ENCODE assay signal across 8 mouse cellular contexts in the genomic region with DNA sequence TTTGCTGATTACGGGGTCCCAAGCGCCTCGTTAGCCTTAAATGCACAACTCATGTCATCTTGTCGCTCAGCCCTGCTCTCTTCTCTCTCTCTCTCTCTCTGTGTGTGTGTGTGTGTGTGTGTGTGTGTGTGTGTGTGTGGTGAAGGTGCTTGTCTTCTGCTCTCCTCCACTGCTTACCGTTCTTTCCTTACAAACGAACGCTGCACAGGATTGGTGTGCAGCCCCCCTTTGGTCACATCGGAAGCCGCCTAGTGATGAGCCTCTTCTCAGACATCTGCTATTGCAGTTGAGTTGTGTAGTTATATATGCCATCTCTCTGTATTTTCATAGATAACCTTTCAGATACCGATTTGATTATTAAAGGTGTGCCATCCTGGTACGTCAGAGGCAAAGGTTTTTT. TPM values are rescaled to one million over a fixed set of nuclear protein-coding genes. Genes with fewer than 3 reads are reported as not detected.
DNase-seq lines count a peak whose midpoint lies in the region; ATAC-seq lines count a peak whose summit lies in the region.

No protein-coding gene starts in this region.

- H3K27me3 ChIP-seq in limb, embryonic 11.5 days (ENCODE audit: control insufficient read depth, insufficient read depth, low read length), result peaks cover 6% of the 10 kb centered on the region; the same call in 1 of the 2 replicates
- H3K27me3 ChIP-seq in stomach, embryonic 14.5 days (ENCODE audit: control insufficient read depth, insufficient read depth, low read length), result peaks cover 6% of the 10 kb centered on the region; the same call in 1 of the 2 replicates

- peak overlapping the region; percentile 54 for H3K4me3 ChIP-seq in limb, embryonic 11.5 days (ENCODE audit: low read depth, low read length)
- peak overlapping the region; percentile 72 for H3K4me3 ChIP-seq in stomach, embryonic 14.5 days (ENCODE audit: low read depth, low read length)

- DNase-seq in cerebellum, postnatal 14 days, result no peak
- DNase-seq in right cerebral cortex, postnatal 10 days (ENCODE audit: low spot score in 2 of 2), result peak; percentile 47 to 56
- DNase-seq in right cerebral cortex, postnatal 25 days, result no peak
- DNase-seq in limb, embryonic 11.5 days (ENCODE audit: low spot score), result no peak
- DNase-seq in gastrocnemius, postnatal 10 days, result no peak
- DNase-seq in kidney, postnatal 14 days, result no peak

- 0 out of 2 replicates have a peak, but pooled peaks cover 2% of the 10 kb centered on the region for H3K4me1 ChIP-seq in limb, embryonic 11.5 days (ENCODE audit: control insufficient read depth, insufficient read depth, low read length)
- H3K4me1 ChIP-seq in stomach, embryonic 14.5 days (ENCODE audit: control insufficient read depth, insufficient read depth, low read length), result no peaks in the 10 kb centered on the region

- H3K9me3 ChIP-seq in limb, embryonic 11.5 days (ENCODE audit: control insufficient read depth, low read length), result no peaks in the 10 kb centered on the region
- no peaks in the 10 kb centered on the region for H3K9me3 ChIP-seq in stomach, embryonic 14.5 days (ENCODE audit: control insufficient read depth, low read depth, low read length)

- H3K27ac ChIP-seq in limb, embryonic 11.5 days (replicated peaks; ENCODE audit: low read depth, low read length), result no peak overlapping the region
- peak overlapping the region; percentile 82 for H3K27ac ChIP-seq in stomach, embryonic 14.5 days (ENCODE audit: low read length)

- no peaks in the 10 kb centered on the region for H3K36me3 ChIP-seq in limb, embryonic 11.5 days (ENCODE audit: control insufficient read depth, insufficient read depth, low read length)
- H3K36me3 ChIP-seq in stomach, embryonic 14.5 days (ENCODE audit: control insufficient read depth, insufficient read depth, low read length), result no peaks in the 10 kb centered on the region

- peak overlapping the region; percentile 99 for H3K4me2 ChIP-seq in limb, embryonic 11.5 days (ENCODE audit: low read depth, severe bottlenecking)
- peak overlapping the region; percentile 95 for H3K4me2 ChIP-seq in stomach, embryonic 14.5 days (replicated peaks; ENCODE audit: low read depth, low read length)

- no peak overlapping the region for H3K9ac ChIP-seq in limb, embryonic 11.5 days (ENCODE audit: low read length)
- H3K9ac ChIP-seq in stomach, embryonic 14.5 days (replicated peaks; ENCODE audit: low read depth, low read length), result peak overlapping the region; percentile 52; the same call in 1 of the 2 replicates

- ATAC-seq in cerebellum, adult (ENCODE audit: insufficient number of reproducible peaks, low FRiP score, low TSS enrichment), result peak; percentile 5; the same call in 1 of the 2 replicates
- ATAC-seq in limb, embryonic 11.5 days (ENCODE audit: insufficient number of reproducible peaks, low FRiP score, low TSS enrichment, low read depth), result no peak
- no peak for ATAC-seq in stomach, embryonic 14.5 days (ENCODE audit: insufficient number of reproducible peaks, insufficient read depth, low FRiP score, low read depth)

- 7% methylated on average over 11 of the region's 11 CpGs for whole genome bisulfite sequencing in limb, embryonic 11.5 days
- 6% methylated on average over 11 of the region's 11 CpGs for WGBS in stomach, embryonic 14.5 days

RNA-seq across cellular contexts. Expression of a gene that starts 1.1 kb away (rescaled TPM):
- 2.1 and 2.6 TPM in 2 replicates for polyA plus RNA-seq in limb, embryonic 11.5 days (2014; fragmentation: Nextera tagmentation; extraction: Ambion mirVana)
- polyA plus RNA-seq in stomach, embryonic 14.5 days (2014; fragmentation: Nextera tagmentation; extraction: Ambion mirVana), result 2.4 and 2.5 TPM in 2 replicates
- under 1 TPM; 0.19 to 0.29 TPM for total RNA-seq in gastrocnemius, postnatal 10 days (2021)

Comparison
In these comparisons a context has a peak if more than half of its experiments do, and no peak if none do; other contexts are left out.
1. DNase-seq: peak in right cerebral cortex, postnatal 10 days (2 of 2); none in cerebellum, postnatal 14 days (0 of 2), right cerebral cortex, postnatal 25 days (single experiment), limb, embryonic 11.5 days (single experiment), gastrocnemius, postnatal 10 days (single experiment) and kidney, postnatal 14 days (single experiment).